Mouse (Mus musculus) liver, adult 2 months (tissue): Measurements from ENCODE around the gene Sox6.

Source experiments
- CTCF ChIP-seq: fragments of 200-500 bp; IDR thresholded peaks from 2 replicates; pipeline ENCODE4 v1.5.1; 2011; ENCODE audit warnings: low read depth, low read length, control low read depth
- POLR2A ChIP-seq: fragments of 200-500 bp; IDR thresholded peaks from 2 replicates; pipeline ENCODE4 v1.6.1; 2011; ENCODE audit warnings: low read length, control low read depth; ENCODE audit not compliant: insufficient read depth; ENCODE audit errors: extremely low read depth

- TF ChIP-seq CTCF (no peak), POLR2A (no peak)
These were observed 366.8 kb downstream of the Sox6 start for GRCm38 (mm10) chr7:115671749-115672148.
